Mouse (Mus musculus) midbrain, embryonic 12.5 days (tissue): ENCODE measurements around the gene Hoxa10. TPM values are rescaled to one million over a fixed set of nuclear protein-coding genes. Genes with fewer than 3 reads are reported as not detected.

ENCODE experiments used
- ATAC-seq: fragments of 200-750 bp; cut with Nextera tagmentation; 2 replicates; pipeline ENCODE4 v1.8.0; 2017; ENCODE audit warnings: low read depth, moderate TSS enrichment, moderate library complexity; ENCODE audit not compliant: low FRiP score
- H3K27ac ChIP-seq: fragments of 300-500 bp; sonication (generic); replicated peaks from 2 replicates; pipeline ENCODE4 v1.5.1; 2016; ENCODE audit warnings: mild to moderate bottlenecking
- H3K27me3 ChIP-seq: fragments of 300-500 bp; sonication (generic); 2 replicates; pipeline ENCODE4 v1.6.1; 2016; ENCODE audit warnings: mild to moderate bottlenecking
- H3K36me3 ChIP-seq: fragments of 300-500 bp; sonication (generic); 2 replicates; pipeline ENCODE4 v1.6.1; 2016
- H3K4me1 ChIP-seq: fragments of 300-500 bp; sonication (generic); 2 replicates; pipeline ENCODE4 v1.6.1; 2016
- H3K4me2 ChIP-seq: fragments of 300-500 bp; sonication (generic); replicated peaks from 2 replicates; pipeline ENCODE4 v1.6.1; 2016; ENCODE audit warnings: mild to moderate bottlenecking, moderate library complexity
- H3K4me3 ChIP-seq: fragments of 300-500 bp; sonication (generic); 2 replicates; pipeline ENCODE4 v1.5.1; 2016; ENCODE audit warnings: mild to moderate bottlenecking
- H3K9ac ChIP-seq: fragments of 300-500 bp; sonication (generic); replicated peaks from 2 replicates; pipeline ENCODE4 v1.6.1; 2016; ENCODE audit warnings: mild to moderate bottlenecking, moderate library complexity
- H3K9me3 ChIP-seq: fragments of 300-500 bp; sonication (generic); 2 replicates; pipeline ENCODE4 v1.6.1; 2016; ENCODE audit warnings: mild to moderate bottlenecking
- WGBS: fragments of 180-500 bp; shearing (Covaris S2); methylation state at CpG from one replicate; pipeline ENCODE4 v1.1.7; 2016; 5-methylcytosine and 5-hydroxymethylcytosine counted together
- polyA plus RNA-seq: library from polyadenylated mRNA; unstranded; fragments of >200 nt; fragmentation: Nextera tagmentation; extraction: Ambion mirVana; gene quantifications from 2 replicates; pipeline ENCODE4 v1.2.1, GENCODE M21; 2016

Hoxa10 gene
- polyA plus RNA-seq, 1 experiment from 2014 or later = not detected

DNA sequence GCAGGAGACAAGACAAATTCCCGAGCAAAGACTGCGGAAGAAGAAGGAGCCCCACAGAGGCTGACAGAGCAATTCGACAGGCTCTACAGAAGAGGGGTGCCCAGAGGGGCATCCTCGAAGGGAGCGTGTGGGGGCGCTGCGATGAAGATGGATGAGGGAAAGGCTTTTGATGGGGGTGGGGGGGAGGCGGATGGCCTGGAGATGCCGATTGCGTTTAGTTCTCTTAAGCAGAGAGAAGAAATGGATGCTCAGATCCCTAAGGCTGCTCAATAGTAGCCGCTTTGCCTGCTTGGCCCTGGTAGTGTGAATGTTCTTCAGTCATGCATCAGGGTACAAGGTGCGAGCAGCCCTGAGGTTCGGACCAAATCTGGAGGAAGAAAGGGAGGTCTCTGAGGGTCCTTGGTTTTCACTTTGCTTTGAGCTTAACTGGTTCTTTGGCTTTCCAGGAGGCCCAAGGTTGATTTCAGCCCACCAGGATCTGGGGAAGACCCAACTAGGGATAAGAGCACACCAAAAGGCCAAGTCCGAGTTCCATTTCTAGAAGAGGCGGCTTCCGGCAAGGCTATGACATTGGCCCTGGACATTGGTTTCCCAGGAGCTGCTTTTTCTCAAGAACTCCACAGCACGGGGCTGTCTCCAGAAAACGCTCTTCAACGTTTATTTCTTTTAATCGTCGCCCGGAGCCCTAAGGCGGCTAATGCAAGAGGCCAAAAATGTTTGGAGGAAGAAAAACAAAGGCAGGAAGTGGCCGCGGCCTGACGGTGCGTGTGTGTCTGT is 8.2 kb upstream of the Hoxa10 start:
- H3K4me3 ChIP-seq = no peak overlapping the region
- H3K9me3 ChIP-seq = no peaks in the 10 kb centered on the region
- no peak overlapping the region for H3K9ac ChIP-seq
- WGBS = 1% methylated on average over 27 of the region's 27 CpGs
- 0 out of 2 replicates have a peak, but pooled peaks cover 8% of the 10 kb centered on the region for H3K4me1 ChIP-seq
- ATAC-seq = no peak
- no peak overlapping the region for H3K27ac ChIP-seq
- H3K4me2 ChIP-seq = no peak overlapping the region
- H3K36me3 ChIP-seq = no peaks in the 10 kb centered on the region
- peaks cover 98% of the 10 kb centered on the region for H3K27me3 ChIP-seq

DNA sequence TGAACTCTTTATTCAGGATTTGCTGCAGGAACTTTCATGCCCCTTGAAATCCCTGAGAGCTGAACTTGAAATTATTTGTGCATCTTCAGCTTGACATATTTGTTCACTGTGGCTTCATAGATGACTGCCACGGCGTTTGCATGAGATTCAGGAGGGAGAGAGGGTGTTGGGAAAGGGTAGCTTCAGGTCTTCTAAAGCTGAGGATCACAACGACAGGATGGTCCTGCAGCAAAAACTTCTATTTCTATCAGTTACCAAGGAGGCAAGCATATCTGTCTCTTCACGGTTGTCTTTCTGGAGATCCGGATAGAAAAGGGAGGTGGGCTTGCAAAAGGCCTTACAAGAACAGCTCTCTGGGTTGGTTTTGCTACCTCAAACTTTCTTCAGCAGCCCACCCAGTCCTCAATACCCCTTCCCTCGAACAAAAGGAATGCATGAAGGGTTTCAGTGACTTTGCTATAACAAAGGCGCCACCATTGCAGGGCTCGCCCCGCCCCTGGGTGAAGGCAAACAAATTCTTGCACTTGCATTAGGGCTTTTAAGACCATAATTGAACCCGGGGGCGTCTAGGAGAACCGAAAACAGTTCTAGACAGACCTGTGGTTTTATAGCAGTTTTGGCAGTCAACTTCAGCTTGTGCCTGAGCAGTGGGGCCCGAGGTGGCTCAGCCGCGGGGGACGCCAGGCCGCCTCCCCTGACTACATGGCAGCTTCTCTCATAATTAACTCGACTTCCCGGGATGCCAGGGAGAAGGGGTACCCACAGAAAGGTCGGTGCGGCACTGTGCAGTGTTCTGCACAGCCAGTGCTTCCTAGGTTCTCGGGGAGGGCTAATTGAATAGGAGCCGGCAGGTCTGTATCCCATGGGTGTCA is 7.3 kb upstream of the Hoxa10 start:
- H3K4me2 ChIP-seq = no peak overlapping the region
- no peak overlapping the region for H3K4me3 ChIP-seq

DNA sequence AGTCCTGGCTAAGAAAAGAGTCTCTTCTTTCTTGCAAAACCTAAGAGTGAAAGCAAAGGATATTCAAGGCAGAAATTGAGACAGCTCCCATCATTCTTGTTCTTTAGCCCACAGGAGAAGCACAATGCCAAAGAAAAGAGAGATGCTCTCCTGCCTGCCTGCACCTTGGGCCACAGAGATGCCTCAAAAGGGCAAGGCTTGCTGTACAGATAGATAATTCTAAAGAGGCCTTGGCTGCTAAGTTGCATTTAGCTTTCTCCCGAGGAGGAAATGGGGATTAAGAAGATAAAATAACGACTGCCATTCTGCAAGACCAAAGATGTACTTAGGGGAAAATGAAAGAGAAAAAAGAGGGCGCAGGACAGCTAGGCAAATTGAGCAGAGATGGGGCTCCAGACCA is 6.3 kb upstream of the Hoxa10 start:
- Histone ChIP-seq H3K27me3 (peaks cover 98% of the 10 kb centered on the region), H3K9me3 (no peaks in the 10 kb centered on the region), H3K9ac (no peak overlapping the region), H3K4me2 (no peak overlapping the region), H3K36me3 (no peaks in the 10 kb centered on the region), H3K27ac (no peak overlapping the region), H3K4me1 (0 out of 2 replicates have a peak, but pooled peaks cover 5% of the 10 kb centered on the region), H3K4me3 (no peak overlapping the region)
- no peak for ATAC-seq
- 5% methylated on average over 3 of the region's 3 CpGs for WGBS

More for the DNA sequence above, 7.3 kb upstream of the Hoxa10 start:
- Histone ChIP-seq H3K9me3 (no peaks in the 10 kb centered on the region), H3K27ac (no peak overlapping the region), H3K9ac (no peak overlapping the region), H3K27me3 (peaks cover 98% of the 10 kb centered on the region), H3K4me1 (0 out of 2 replicates have a peak, but pooled peaks cover 5% of the 10 kb centered on the region), H3K36me3 (no peaks in the 10 kb centered on the region)
- no peak for ATAC-seq
- under 1% methylated on average over 23 of the region's 23 CpGs for WGBS

DNA sequence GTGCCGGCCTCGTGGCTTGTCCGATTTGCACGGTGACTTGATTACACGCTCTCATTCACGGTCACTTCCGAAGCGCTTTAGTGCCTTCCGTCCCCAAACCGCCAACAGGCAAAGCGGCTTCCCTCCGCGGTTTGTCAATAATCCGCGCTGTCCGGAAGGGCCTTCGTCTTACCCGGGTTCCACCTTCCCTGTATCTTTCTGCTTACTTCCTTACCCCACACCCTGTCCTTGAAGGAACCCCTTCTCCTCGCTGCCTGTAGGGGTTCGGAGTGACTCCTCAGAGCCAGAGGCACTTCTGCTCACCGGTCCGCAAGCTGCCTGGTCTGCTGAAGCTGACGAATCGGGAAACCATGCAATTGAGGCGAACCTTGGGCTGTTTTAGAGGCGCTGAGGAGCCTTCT is 5.7 kb upstream of the Hoxa10 start:
- no peaks in the 10 kb centered on the region for H3K9me3 ChIP-seq
- ATAC-seq = no peak
- H3K27ac ChIP-seq = no peak overlapping the region
- no peak overlapping the region for H3K9ac ChIP-seq
- no peak overlapping the region for H3K4me2 ChIP-seq
- peaks cover 98% of the 10 kb centered on the region for H3K27me3 ChIP-seq
- H3K4me1 ChIP-seq = 0 out of 2 replicates have a peak, but pooled peaks cover 5% of the 10 kb centered on the region
- WGBS = under 1% methylated on average over 26 of the region's 26 CpGs
- no peaks in the 10 kb centered on the region for H3K36me3 ChIP-seq
- H3K4me3 ChIP-seq = no peak overlapping the region

DNA sequence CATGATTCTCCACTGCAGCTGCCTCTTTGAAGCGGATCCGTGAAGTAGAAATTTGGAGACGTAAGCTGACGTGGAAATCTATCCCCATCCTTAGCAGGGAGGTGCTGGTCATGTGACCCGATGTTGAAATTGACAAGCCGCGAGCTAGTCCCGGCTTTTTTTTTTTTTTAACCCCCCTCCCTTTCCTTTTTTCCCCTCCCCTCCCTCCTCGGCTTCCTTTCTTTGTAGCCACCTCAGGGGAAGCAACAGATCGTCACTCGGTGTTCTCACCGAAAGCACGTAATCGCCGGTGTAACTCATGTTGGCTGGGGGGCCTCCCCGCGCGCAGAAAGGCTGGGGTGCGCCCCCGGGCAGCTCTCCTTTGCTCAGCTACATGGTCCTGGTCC is 5.1 kb upstream of the Hoxa10 start, which contains the start of gene Hoxa11:
Gene Hoxa11 (minus strand): TSS at position 54 of the 386 bp plus-strand sequence.
- WGBS = 2% methylated on average over 20 of the region's 20 CpGs
- H3K4me3 ChIP-seq = no peak within 1 kb of the TSS
- no peaks in the 10 kb centered on the region for H3K36me3 ChIP-seq
- no peak within 1 kb of the TSS for H3K4me2 ChIP-seq
- H3K27me3 ChIP-seq = peaks cover 98% of the 10 kb centered on the region
- H3K4me1 ChIP-seq = 0 out of 2 replicates have a peak, but pooled peaks cover 5% of the 10 kb centered on the region
- no peak within 1 kb of the TSS for H3K27ac ChIP-seq
- H3K9me3 ChIP-seq = no peaks in the 10 kb centered on the region
- ATAC-seq = no peak
- H3K9ac ChIP-seq = no peak within 1 kb of the TSS

GRCm38 (mm10) chr6:52245040-52245756 is 4.5 kb upstream of the Hoxa10 start:
- H3K36me3 ChIP-seq = no peaks in the 10 kb centered on the region
- no peak overlapping the region for H3K4me2 ChIP-seq
- H3K9me3 ChIP-seq = no peaks in the 10 kb centered on the region
- peaks cover 98% of the 10 kb centered on the region for H3K27me3 ChIP-seq
- H3K4me1 ChIP-seq = peaks cover 7% of the 10 kb centered on the region; the same call in 1 of the 2 replicates
- no peak overlapping the region for H3K27ac ChIP-seq
- WGBS = 1% methylated on average over 69 of the region's 71 CpGs
- H3K4me3 ChIP-seq = no peak overlapping the region
- H3K9ac ChIP-seq = no peak overlapping the region
- no peak for ATAC-seq

- Histone ChIP-seq H3K4me1 (peaks cover 8% of the 10 kb centered on the region; the same call in 1 of the 2 replicates), H3K27me3 (peaks cover 98% of the 10 kb centered on the region), H3K4me2 (no peak overlapping the region), H3K4me3 (no peak overlapping the region), H3K36me3 (no peaks in the 10 kb centered on the region), H3K27ac (no peak overlapping the region), H3K9me3 (no peaks in the 10 kb centered on the region), H3K9ac (no peak overlapping the region)
- 1% methylated on average over 23 of the region's 23 CpGs for WGBS
- no peak for ATAC-seq
Observed at GRCm38 (mm10) chr6:52244471-52245039, 3.9 kb upstream of the Hoxa10 start.

GRCm38 (mm10) chr6:52243681-52244121 is 3.0 kb upstream of the Hoxa10 start:
- no peak overlapping the region for H3K27ac ChIP-seq
- H3K27me3 ChIP-seq = peaks cover 95% of the 10 kb centered on the region
- H3K4me2 ChIP-seq = no peak overlapping the region
- H3K4me1 ChIP-seq = peaks cover 8% of the 10 kb centered on the region; the same call in 1 of the 2 replicates
- H3K9me3 ChIP-seq = no peaks in the 10 kb centered on the region
- no peak overlapping the region for H3K9ac ChIP-seq
- no peak overlapping the region for H3K4me3 ChIP-seq
- no peaks in the 10 kb centered on the region for H3K36me3 ChIP-seq
- WGBS = under 1% methylated on average over 12 of the region's 12 CpGs
- ATAC-seq = no peak

DNA sequence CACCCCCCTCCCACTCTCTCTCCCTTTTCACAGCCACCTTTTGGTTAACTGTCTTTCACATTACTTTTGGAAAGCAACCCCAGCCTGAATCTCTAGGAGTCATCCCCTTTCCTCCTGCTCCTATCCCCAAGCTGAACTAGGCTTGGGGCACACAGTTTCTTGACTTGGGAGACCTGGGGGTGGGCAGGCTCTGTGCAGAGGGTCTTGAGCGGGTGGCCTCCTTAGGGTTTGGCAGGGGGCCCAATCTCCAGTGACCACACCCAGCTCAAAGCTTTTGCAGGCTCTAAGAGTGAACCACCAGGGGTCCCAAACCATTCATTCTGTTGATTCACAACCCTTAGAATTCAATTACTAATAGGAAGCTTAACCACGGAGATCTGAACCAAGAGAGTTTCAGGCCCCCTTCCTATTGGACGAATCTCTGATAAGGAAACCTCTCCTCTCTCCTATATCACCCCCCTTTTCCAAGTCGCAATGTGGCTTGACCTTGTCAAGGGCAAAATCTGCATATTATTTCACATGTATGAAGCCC is 2.2 kb upstream of the Hoxa10 start:
- H3K27ac ChIP-seq = no peak overlapping the region
- H3K27me3 ChIP-seq = peaks cover 92% of the 10 kb centered on the region
- no peaks in the 10 kb centered on the region for H3K9me3 ChIP-seq
- no peak for ATAC-seq
- H3K36me3 ChIP-seq = no peaks in the 10 kb centered on the region
- WGBS = 4% methylated on average over 4 of the region's 4 CpGs
- no peak overlapping the region for H3K4me2 ChIP-seq
- no peak overlapping the region for H3K9ac ChIP-seq
- no peak overlapping the region for H3K4me3 ChIP-seq
- H3K4me1 ChIP-seq = peaks cover 8% of the 10 kb centered on the region; the same call in 1 of the 2 replicates

GRCm38 (mm10) chr6:52241001-52241621 is 457 bp upstream of the Hoxa10 start:
- peaks cover 5% of the 10 kb centered on the region; the same call in 1 of the 2 replicates for H3K4me1 ChIP-seq
- no peak overlapping the region for H3K4me3 ChIP-seq
- 4% methylated on average over 9 of the region's 9 CpGs for WGBS
- H3K9me3 ChIP-seq = no peaks in the 10 kb centered on the region
- H3K27me3 ChIP-seq = peaks cover 94% of the 10 kb centered on the region
- H3K4me2 ChIP-seq = no peak overlapping the region
- H3K27ac ChIP-seq = no peak overlapping the region
- no peak overlapping the region for H3K9ac ChIP-seq
- no peaks in the 10 kb centered on the region for H3K36me3 ChIP-seq
- ATAC-seq = no peak
